Mouse (Mus musculus): ENCODE measurements around the gene Setd2.

Gene Setd2

GRCm38 (mm10) chr9:110654726-110655650, 122.6 kb downstream of the Setd2 start:
- no peak for DNase-seq (ENCODE audit: low read depth, low spot score)

GRCm38 (mm10) chr9:110655651-110656007, 123.2 kb downstream of the Setd2 start:
- no peak for DNase-seq (ENCODE audit: low read depth, low spot score)

GRCm38 (mm10) chr9:110656249-110657221, 124.1 kb downstream of the Setd2 start, which contains the start of gene Ccdc12:
Gene Ccdc12, plus strand, starts transcription at chr9:110656503.
- DNase-seq (ENCODE audit: low read depth, low spot score): peak; percentile 98

- peak; percentile 62 for DNase-seq (ENCODE audit: low read depth, low spot score)
These were observed 125.2 kb downstream of the Setd2 start for GRCm38 (mm10) chr9:110657474-110658078.

DNA sequence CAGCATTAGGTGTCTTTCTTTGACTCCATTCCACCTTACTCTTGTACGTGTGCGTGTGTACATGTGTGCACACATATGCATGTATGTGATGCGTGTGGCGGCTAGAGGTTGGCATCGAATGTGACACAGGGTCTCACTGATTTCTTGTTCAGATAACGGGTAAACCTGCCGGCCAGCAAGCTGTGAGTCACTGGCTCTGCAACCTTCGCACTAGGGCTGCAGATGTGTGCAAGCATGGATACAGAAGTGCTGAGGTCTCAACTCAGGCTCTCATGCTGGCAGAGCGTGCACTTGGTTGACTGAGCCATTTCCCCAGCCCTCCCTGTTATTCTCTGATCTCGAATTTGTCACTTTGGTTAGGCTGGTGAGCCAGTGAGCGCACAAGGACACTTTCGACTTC, 127.1 kb downstream of the Setd2 start:
- DNase-seq (ENCODE audit: low read depth, low spot score): no peak

- no peak for DNase-seq (ENCODE audit: low read depth, low spot score)
These were observed 127.8 kb downstream of the Setd2 start for GRCm38 (mm10) chr9:110660208-110660607.

- no peak for DNase-seq (ENCODE audit: low read depth, low spot score)
These were observed 128.6 kb downstream of the Setd2 start for GRCm38 (mm10) chr9:110660856-110661612.

DNA sequence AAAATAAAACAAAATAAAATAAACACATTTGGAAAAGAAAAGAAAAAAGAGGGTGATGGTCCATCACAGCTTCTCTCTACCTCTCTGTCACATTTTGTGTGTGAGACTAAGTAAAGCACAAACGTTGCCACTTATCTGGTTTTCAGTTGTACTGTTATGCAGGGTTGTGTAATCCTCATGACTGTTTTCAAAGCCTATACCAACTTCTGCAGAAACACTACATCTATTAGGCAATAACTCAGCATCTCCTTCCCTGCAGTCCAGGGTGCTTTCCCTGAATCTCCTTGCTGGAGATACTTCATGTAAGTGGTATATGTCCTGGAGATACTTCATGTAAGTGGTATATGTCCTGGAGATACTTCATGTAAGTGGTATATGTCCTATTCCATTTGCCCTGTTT, 130.4 kb downstream of the Setd2 start:
- no peak for DNase-seq (ENCODE audit: low read depth, low spot score)

DNA sequence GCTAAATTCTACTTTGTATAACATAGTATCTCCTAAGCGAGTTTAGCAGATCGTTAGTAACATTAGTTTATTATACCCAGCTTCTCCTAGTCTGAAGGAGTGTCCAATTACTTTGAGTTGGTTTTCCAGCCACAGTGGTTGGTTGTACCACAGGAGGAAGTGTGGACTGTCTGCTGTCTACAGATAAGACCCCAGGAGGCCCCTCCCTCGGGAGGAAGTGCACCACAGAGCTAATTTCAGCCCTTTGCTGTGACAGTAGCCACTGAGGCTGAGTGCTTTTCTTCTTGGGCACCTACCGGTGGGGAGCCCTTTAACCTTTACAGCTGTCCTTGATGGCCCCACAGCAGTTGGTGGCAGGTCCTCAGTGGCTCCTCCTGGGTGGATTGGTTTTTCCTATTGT, 133.5 kb downstream of the Setd2 start:
- DNase-seq (ENCODE audit: low read depth, low spot score): no peak

- no peak for DNase-seq (ENCODE audit: low read depth, low spot score)
These were observed 134.0 kb downstream of the Setd2 start for GRCm38 (mm10) chr9:110666374-110666773.

- DNase-seq (ENCODE audit: low read depth, low spot score): no peak
These were observed 134.9 kb downstream of the Setd2 start for GRCm38 (mm10) chr9:110667219-110667836.
